Mouse (Mus musculus) left cerebral cortex, postnatal 25 days (tissue): Measurements from ENCODE around the gene Eif4a1. TPM values are rescaled to one million over a fixed set of nuclear protein-coding genes. Genes with fewer than 3 reads are reported as not detected.
"Not testable (repeated sequence)": the region's sequence is repeated elsewhere in the genome, so short reads cannot be mapped to it uniquely, and the experiment has no call there.

Experiments used
- DNase-seq, 2 experiments: peaks; one replicate each; pipeline ENCODE4 v3.0.0; 2022; ENCODE audit warnings: low spot score in 2 of 2, mixed read lengths in 1 of 2
- intact Hi-C: fragments of 180-260 bp; cut with DNase I; formaldehyde crosslinking; loops from one replicate; pipeline ENCODE4 v1.15.1; 2025
- total RNA-seq, 2 experiments: library from RNA; stranded (reverse); gene quantifications; 2 replicates each; pipeline ENCODE4 v1.2.3; 2021

The Eif4a1 gene
- total RNA-seq, 2 experiments from 2014 or later: 323 to 328 TPM

DNA sequence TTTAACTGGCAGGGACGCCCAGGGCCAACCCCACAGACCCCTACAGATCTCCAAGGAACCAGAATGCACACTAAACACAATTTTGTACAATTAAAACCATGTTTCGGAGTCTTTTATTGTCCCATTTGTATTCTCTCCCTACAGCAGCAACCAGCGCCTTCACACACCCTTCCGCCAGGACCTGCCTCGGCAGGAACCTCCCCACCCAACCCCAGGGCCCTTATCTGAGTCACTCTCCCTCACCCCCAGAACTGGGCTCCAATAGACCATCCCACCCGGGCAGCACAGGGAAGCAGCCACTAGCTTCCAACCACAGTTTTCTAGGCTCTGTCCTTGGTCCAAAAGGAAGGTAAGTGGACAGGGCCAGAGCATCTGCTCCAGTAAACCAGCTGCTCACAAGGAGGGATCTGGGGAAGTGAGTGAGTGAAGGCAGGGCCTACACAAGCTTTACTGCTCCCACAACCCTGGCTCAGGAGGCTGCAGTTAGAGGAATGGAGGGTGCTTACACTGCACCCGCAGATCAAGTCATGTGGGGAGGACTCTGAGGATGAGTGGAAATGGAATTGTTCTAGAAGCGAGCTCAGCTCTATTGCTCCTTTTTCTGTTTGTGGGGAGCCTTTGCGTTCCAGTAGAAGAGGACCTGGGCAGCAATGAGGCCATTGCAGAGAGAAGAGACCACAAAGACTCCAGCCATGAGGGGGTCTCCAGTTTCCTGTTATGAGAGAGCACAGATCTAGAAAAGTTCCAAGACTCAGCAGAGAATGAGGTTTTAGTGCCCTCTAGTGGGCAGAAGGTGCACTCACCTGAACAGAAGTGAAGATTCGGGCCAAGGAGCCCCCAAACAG, 15.4 kb downstream of the Eif4a1 start:
- DNase-seq: peak; percentile 37 to 39
- intact Hi-C loops: no loop called here

- no peak for DNase-seq
- intact Hi-C loops: no loop called here
Observed at GRCm38 (mm10) chr11:69656065-69656455, 16.2 kb downstream of the Eif4a1 start.

GRCm38 (mm10) chr11:69655264-69656064, 16.8 kb downstream of the Eif4a1 start, which contains the start of gene Sox15:
Gene Sox15 (plus strand): TSS chr11:69655314.
- DNase-seq: peak; percentile 75 to 78
- intact Hi-C loops: loop anchor here (2.0 kb wide), 1 partner anchor 17 kb away; no protein-coding TSS in a partner anchor

- intact Hi-C loops: loop anchor here (2.0 kb wide), 1 partner anchor 16 kb away; no protein-coding TSS in a partner anchor
- DNase-seq: no peak
Observed at GRCm38 (mm10) chr11:69654760-69655159, 17.5 kb downstream of the Eif4a1 start.

GRCm38 (mm10) chr11:69653399-69653798, 18.8 kb downstream of the Eif4a1 start:
- DNase-seq: no peak
- intact Hi-C loops: no loop called here

DNA sequence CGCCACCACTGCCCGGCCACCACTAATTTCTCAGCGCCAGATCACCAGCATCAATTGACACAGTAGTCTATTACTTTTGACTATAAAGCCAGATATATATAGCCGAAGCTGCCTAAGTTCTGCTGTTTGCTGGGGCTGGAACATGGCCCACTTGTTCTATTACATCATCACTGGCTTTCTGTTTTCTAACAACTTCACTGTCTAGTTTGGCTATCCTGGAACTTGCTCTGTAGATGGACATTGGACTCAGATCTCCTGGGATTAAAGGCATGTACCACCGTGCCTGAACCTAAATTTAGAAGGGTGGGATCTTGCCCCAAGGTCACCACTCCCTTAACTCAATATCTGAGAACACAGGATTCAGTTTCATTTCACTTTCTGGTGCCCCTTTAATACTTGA, 26.4 kb downstream of the Eif4a1 start:
- intact Hi-C loops: no loop called here

DNA sequence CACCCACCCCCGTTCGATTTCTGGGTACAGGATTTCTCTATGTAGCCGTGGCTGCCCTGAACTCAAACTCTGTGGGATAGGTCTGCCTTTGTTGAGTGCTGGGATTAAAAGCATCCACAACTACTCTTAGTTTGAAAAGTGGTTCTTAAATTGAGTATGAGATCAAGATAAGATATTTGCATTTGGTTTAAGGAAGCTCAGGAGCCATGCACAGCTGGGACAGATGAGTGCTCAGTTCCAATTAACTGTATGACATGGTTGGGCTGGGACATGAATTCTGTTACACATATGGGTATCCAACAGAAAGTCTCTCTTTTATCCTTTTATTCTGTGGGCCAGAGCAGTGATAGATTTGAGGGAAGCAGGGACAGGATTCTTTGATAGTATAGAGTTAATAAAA, 36.8 kb downstream of the Eif4a1 start:
- intact Hi-C loops: no loop called here
- DNase-seq: no peak

More for the DNA sequence above, 26.4 kb downstream of the Eif4a1 start:
- DNase-seq: no peak

DNA sequence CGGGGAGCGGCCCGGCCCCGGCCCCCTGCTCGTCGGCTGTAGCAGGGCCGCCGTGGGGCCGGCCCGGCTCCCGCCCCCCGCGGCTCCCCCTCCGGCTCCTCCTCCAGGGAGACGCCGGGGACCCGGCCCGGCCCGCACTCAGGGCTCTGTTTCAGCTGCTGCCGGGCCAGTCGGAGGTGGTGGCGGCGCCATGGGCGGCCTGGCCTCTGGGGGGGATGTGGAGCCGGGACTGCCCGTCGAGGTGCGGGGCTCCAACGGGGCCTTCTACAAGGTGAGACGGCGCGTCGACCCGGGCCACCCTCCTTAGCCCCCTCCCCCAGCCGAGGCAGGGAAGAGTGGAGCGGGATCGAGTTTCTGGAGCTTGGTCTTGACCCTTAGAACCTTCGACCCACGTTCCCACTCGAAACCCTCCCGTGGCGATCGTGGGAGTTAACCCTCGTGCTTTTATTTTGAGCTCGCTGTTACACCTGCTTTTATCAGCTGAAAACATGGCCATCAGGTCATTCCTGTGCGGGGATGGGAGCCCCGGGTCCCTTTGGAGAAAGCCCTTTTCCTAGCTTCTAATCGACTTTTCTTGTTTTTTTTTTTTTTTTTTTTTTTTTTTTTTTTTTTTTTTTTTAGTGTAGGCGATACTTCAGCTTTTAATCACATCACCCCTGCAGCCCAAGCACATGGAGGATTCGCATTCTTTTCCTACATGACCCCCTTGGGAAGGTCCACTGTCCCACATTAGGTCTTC, 38.9 kb downstream of the Eif4a1 start:
- intact Hi-C loops: loop anchor here (2.0 kb wide), 1 partner anchor 30 kb away; the partner anchor contains the start of gene Mpdu1
- no peak for DNase-seq

- intact Hi-C loops: loop anchor here (2.0 kb wide), 1 partner anchor 30 kb away; the partner anchor contains the start of gene Mpdu1
- DNase-seq: peak; percentile 100
Observed at GRCm38 (mm10) chr11:69632284-69633089, 39.7 kb downstream of the Eif4a1 start, which contains the start of gene Fxr2. Gene Fxr2 (plus strand): TSS chr11:69632990.

GRCm38 (mm10) chr11:69629802-69630201, 42.4 kb downstream of the Eif4a1 start:
- intact Hi-C loops: no loop called here
- DNase-seq: no peak

DNA sequence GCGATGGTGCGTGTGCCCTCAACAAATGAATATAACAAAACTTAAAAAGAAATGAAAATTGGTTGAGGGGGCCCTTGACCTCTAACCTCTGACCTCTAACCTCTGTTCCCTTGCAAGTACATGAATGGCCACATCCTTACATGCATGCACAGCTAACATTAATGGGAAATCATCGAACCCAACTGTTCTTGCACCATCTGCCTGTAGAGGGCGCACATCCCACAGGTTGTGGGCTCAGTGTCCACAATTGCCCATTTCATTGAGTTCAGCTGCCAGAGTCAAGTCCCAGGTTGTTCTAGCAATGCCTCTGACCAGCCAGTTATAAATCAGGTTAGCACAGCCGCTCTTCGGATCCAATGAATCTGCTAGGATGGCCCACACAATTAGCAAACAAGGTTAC, 43.9 kb downstream of the Eif4a1 start:
- DNase-seq: peak; percentile 68 to 69
- intact Hi-C loops: no loop called here

- intact Hi-C loops, DNase-seq: not testable (repeated sequence)
Observed at GRCm38 (mm10) chr11:69624339-69624738, 47.9 kb downstream of the Eif4a1 start.

DNA sequence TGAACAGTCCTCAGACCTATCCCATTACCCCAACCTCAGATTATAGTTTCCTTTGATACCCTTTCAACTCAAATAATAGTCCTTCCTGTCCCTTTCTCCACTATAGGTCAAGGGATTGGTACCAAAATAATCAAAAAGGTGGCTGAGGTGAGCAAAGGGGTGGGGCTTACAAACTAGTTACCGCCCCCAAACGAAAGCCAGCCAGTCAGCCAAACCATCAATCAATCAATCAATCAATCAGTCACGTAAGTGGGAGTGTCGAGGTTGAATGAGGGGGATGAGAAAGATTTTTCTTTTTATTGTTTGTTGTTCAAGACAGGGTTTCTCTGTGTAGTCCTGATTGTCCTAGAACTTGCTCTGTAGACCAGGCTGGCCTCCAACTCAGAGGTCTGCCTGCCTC, 49.2 kb downstream of the Eif4a1 start:
- intact Hi-C loops: no loop called here
- DNase-seq: no peak

- intact Hi-C loops: no loop called here
Observed at GRCm38 (mm10) chr11:69622406-69622805, 49.8 kb downstream of the Eif4a1 start.

DNA sequence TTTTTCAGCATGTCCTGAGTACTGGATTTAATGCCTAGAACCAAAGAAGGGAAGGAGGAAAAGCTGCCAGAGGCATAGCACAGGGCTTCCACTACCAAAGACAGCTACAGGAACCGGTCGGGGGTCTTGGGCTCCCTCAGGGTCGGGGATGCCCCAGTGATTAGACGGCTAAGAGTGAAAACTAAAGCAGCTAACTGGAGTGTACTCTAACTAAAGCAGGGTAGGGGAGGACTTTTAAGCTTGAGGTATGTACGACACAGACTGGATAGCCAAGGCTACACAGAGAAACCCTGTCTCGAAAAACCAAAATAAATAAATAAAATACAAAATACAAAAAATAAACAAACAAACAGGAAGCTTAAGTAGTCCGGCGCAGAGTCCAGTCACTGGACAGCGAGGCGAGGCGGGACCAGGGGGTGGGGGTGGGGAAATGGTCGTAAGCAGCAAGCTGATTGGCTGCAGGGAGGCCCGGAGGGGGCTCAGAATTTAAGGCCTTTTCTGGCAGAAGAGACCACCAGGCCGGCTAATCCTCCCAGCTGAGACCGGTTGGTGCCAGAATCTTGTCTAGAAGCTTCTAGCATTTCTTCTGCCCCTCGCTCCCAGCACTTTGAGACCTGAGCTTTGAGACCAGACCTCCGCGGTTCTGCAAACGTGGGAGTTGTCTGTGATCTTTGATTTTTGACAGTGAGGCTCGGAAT, 50.5 kb downstream of the Eif4a1 start, which contains the start of gene Sat2:
Sat2 (plus strand) TSS at position 454 of the 698 bp plus-strand sequence.
- DNase-seq: peak; percentile 47 to 55
- intact Hi-C loops: no loop called here

More at GRCm38 (mm10) chr11:69622406-69622805, 49.8 kb downstream of the Eif4a1 start:
- no peak for DNase-seq

DNA sequence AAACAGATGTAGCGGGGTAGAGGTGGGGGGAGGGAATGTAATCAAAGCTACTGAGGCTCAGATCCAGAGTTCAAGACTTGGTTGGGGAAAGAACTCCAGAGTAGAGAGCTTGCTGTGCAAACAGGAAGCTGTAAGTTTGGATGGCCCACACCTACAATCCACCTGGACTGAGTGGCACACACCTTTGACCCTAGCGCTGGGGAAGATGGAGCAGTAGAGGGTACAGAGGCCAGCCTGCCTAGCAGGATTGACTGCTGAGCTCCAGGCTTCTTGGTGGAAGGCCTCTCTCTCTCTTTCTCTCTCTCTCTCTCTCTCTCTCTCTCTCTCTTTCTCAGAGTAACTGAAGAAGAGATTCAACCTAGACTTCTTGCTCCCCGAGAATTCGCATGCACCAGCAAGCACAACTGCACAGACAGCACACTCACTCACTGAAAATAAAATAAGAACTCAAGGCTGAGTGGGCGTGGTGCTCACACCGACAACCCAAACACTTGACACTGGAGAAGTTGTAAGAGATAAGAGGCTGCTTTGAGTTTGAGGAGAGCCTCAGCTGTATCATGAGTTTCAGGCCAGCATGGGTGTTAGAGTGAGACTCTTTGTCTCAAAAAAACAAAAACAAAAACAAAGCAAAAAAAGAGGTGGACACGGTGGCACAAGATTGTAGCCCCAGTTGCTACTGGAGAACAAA, 51.7 kb downstream of the Eif4a1 start:
- no peak for DNase-seq
- intact Hi-C loops: no loop called here

GRCm38 (mm10) chr11:69617805-69618204, 54.4 kb downstream of the Eif4a1 start, which contains the start of gene Shbg:
Gene Shbg (minus strand): TSS chr11:69617905.
- intact Hi-C loops: no loop called here

More at GRCm38 (mm10) chr11:69617805-69618204, 54.4 kb downstream of the Eif4a1 start, which contains the start of gene Shbg:
- DNase-seq: no peak
